Mouse (Mus musculus) neural tube, embryonic 15.5 days (tissue): ENCODE data around the gene Tmpo. TPM values are rescaled to one million over a fixed set of nuclear protein-coding genes. Genes with fewer than 3 reads are reported as not detected.
A peak's percentile ranks its signal among the peaks of the same experiment; 100 is the strongest.
"Not testable (repeated sequence)": the region's sequence is repeated elsewhere in the genome, so short reads cannot be mapped to it uniquely, and the experiment has no call there.

Source experiments
- ATAC-seq: fragments of 200-750 bp; cut with Nextera tagmentation; 2 replicates; pipeline ENCODE4 v1.8.0; 2017; ENCODE audit warnings: mild to moderate bottlenecking, moderate TSS enrichment, moderate library complexity; ENCODE audit not compliant: low FRiP score
- H3K27ac ChIP-seq: fragments of 300-500 bp; sonication (generic); replicated peaks from 2 replicates; pipeline ENCODE4 v1.5.1; 2015; ENCODE audit warnings: mild to moderate bottlenecking, inconsistent platforms
- H3K27me3 ChIP-seq: fragments of 300-500 bp; sonication (generic); replicated peaks from 2 replicates; pipeline ENCODE4 v1.6.1; 2015; ENCODE audit warnings: inconsistent platforms
- H3K36me3 ChIP-seq: fragments of 300-500 bp; sonication (generic); 2 replicates; pipeline ENCODE4 v1.6.1; 2015; ENCODE audit warnings: inconsistent platforms
- H3K4me1 ChIP-seq: fragments of 300-500 bp; sonication (generic); 2 replicates; pipeline ENCODE4 v1.6.1; 2015; ENCODE audit warnings: inconsistent platforms
- H3K4me2 ChIP-seq: fragments of 300-500 bp; sonication (generic); 2 replicates; pipeline ENCODE4 v1.6.1; 2015; ENCODE audit warnings: inconsistent platforms, mild to moderate bottlenecking, moderate library complexity
- H3K4me3 ChIP-seq: fragments of 300-500 bp; sonication (generic); replicated peaks from 2 replicates; pipeline ENCODE4 v1.5.1; 2015; ENCODE audit warnings: mild to moderate bottlenecking, inconsistent platforms
- H3K9ac ChIP-seq: fragments of 300-500 bp; sonication (generic); replicated peaks from 2 replicates; pipeline ENCODE4 v1.6.1; 2015; ENCODE audit warnings: mild to moderate bottlenecking, inconsistent platforms
- H3K9me3 ChIP-seq: fragments of 300-500 bp; sonication (generic); replicated peaks from 2 replicates; pipeline ENCODE4 v1.6.1; 2016; ENCODE audit warnings: inconsistent platforms
- WGBS: fragments of 180-500 bp; shearing (Covaris S2); methylation state at CpG from one replicate; pipeline ENCODE4 v1.1.7; 2015; ENCODE audit warnings: mixed read lengths; 5-methylcytosine and 5-hydroxymethylcytosine counted together
- polyA plus RNA-seq: library from polyadenylated mRNA; unstranded; fragments of >200 nt; fragmentation: Nextera tagmentation; extraction: Ambion mirVana; gene quantifications from 2 replicates; pipeline ENCODE4 v1.2.1, GENCODE M21; 2015

Tmpo gene
- polyA plus RNA-seq, 1 experiment from 2014 or later, result 80.0 TPM

DNA sequence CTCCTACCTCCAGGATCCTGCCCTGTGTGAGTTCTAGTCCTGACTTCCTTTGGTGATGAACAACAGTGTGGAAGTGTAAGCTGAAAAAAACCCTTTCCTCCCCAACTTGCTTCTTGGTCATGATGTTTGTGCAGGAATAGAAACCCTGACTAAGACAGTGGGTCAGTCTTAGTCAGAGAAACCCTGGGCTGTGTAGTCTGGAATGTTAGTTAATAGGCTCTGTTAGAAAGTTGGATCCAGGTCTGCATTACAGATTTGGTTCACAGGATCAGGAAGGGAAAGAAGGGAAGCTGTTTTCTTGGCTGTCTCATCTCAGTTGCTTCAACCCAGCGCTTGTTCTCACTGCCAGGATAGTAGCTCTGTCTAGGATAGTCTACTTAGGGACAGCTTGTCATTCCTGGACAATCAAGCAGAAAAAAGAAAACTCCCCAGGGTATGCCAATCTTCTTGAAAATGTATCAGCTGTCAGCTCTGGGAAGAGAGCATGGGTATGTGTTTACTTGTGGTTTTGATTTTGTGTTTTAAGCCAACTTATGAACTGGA, 18.2 kb upstream of the Tmpo start:
- no peak for ATAC-seq
- H3K27me3 ChIP-seq, result no peaks in the 10 kb centered on the region
- no peak overlapping the region for H3K27ac ChIP-seq
- no peak overlapping the region for H3K4me2 ChIP-seq
- no peak overlapping the region for H3K9ac ChIP-seq
- no peaks in the 10 kb centered on the region for H3K9me3 ChIP-seq
- WGBS, result 69% methylated on average over 1 of the region's 1 CpGs
- H3K4me3 ChIP-seq, result no peak overlapping the region
- H3K4me1 ChIP-seq, result no peaks in the 10 kb centered on the region
- H3K36me3 ChIP-seq, result no peaks in the 10 kb centered on the region

DNA sequence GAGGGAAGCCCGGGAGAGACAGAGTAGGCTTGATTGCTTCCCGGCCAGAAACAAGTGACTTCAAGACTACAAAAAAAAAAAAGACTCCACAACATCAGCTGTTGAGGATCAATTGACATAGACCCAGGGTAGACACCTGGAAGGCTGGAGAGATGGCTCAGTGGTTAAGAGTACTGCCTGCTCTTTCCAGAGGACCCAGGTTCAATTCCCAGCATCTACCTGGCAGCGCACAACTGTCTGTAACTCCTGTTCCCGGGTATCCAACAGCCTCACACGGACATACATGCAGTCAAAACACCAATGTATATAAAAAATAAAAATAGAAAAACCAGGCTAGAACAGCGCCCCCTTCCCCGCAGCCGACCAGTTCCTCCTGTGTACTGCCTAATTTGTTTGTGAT, 16.6 kb upstream of the Tmpo start:
- Histone ChIP-seq H3K4me2 (no peak overlapping the region), H3K9ac (no peak overlapping the region), H3K9me3 (no peaks in the 10 kb centered on the region), H3K4me3 (no peak overlapping the region), H3K27ac (no peak overlapping the region), H3K36me3 (no peaks in the 10 kb centered on the region), H3K27me3 (no peaks in the 10 kb centered on the region), H3K4me1 (no peaks in the 10 kb centered on the region)
- 93% methylated on average over 8 of the region's 8 CpGs for WGBS
- no peak for ATAC-seq

DNA sequence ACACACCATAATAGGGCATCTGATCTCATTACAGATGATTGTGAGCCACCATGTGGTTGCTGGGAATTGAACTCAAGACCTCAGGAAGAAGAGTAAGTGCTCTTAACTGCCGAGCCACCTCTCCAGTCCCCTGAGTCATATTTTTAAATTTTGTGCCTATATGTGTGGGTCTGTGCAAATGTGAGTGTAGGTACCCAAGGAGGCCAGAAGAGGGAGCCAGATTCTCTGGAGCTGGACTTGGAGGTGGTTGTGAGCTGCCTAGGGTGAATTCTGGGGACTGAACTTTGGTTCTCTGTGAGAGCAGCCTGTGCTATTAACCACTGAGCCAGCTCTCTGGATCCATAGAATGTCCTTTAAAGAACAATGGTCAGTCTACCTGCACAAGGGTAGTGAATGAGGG, 15.7 kb upstream of the Tmpo start:
- H3K4me1 ChIP-seq, result no peaks in the 10 kb centered on the region
- no peak for ATAC-seq
- H3K9me3 ChIP-seq, result no peaks in the 10 kb centered on the region
- H3K4me2 ChIP-seq, result no peak overlapping the region
- H3K27me3 ChIP-seq, result no peaks in the 10 kb centered on the region
- WGBS, result 93% methylated on average over 1 of the region's 1 CpGs
- no peak overlapping the region for H3K9ac ChIP-seq
- H3K36me3 ChIP-seq, result no peaks in the 10 kb centered on the region
- H3K27ac ChIP-seq, result no peak overlapping the region
- H3K4me3 ChIP-seq, result no peak overlapping the region

DNA sequence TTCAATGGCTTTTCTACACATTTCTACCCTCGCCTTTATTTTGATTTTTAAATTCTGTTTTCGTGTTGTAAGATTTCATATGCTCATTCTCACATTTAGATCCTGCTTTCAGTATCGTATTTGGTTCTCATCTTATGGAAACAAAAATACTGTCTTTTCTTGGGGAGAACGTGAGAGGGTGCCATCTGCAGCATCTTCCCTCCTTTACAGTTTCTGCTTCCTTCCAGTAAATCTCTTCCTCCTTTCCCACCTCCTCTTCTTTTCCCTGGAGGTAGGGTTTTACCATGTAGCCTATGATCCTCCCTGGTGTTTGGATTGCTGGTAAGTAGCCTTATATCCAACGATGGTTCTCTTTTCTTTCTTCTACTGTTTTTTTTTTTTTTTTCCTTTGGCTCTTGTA, 14.6 kb upstream of the Tmpo start:
- WGBS, result 89% methylated on average over 5 of the region's 5 CpGs
- no peaks in the 10 kb centered on the region for H3K4me1 ChIP-seq
- no peaks in the 10 kb centered on the region for H3K27me3 ChIP-seq
- ATAC-seq, result no peak
- no peaks in the 10 kb centered on the region for H3K36me3 ChIP-seq
- no peak overlapping the region for H3K4me3 ChIP-seq
- no peak overlapping the region for H3K4me2 ChIP-seq
- no peaks in the 10 kb centered on the region for H3K9me3 ChIP-seq
- no peak overlapping the region for H3K27ac ChIP-seq
- H3K9ac ChIP-seq, result no peak overlapping the region

DNA sequence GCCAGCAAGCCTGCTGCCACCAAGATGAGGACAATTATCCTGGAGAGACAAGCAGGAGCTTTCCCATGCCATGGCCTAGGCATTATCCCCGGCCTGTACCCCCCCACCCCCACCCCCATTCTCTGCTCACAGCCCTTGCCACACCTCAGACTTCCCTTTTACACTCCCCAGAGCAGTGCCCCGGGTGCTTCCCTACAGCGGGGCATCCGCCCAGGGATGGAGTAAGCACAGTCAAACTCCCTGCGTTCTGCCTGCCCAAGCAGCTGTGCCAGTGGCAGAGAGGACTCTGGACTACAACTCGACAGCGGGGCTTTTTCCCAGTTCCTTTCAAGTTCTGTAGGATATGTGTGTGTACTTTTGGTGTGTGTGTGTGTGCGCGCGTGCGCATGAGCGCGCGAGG, 14.0 kb upstream of the Tmpo start:
- no peaks in the 10 kb centered on the region for H3K27me3 ChIP-seq
- H3K9ac ChIP-seq, result no peak overlapping the region
- no peak for ATAC-seq
- 91% methylated on average over 14 of the region's 14 CpGs for WGBS
- no peaks in the 10 kb centered on the region for H3K4me1 ChIP-seq
- no peaks in the 10 kb centered on the region for H3K36me3 ChIP-seq
- no peak overlapping the region for H3K27ac ChIP-seq
- H3K9me3 ChIP-seq, result no peaks in the 10 kb centered on the region
- no peak overlapping the region for H3K4me2 ChIP-seq
- no peak overlapping the region for H3K4me3 ChIP-seq

DNA sequence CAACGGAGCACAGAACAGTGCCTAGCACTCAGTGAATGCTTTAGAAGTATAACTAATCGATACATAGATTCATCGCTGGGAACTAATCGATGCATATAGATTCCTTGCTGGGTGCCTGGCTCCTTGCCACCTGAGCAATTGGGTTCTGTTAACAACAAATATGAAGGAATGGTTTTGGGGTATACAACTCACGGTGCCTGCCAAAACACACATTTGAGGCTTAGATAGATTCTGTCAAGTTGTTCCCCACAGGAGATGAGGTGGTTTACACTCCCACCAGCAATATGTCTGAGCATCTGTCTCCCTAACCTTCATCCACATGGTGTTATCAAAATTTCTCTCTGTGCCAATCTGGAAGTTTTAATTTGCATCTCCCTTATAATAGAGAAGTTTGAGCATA, 10.7 kb upstream of the Tmpo start:
- H3K27ac ChIP-seq, result no peak overlapping the region
- H3K36me3 ChIP-seq, result no peaks in the 10 kb centered on the region
- H3K4me2 ChIP-seq, result no peak overlapping the region
- peaks cover 7% of the 10 kb centered on the region for H3K4me1 ChIP-seq
- no peak for ATAC-seq
- H3K27me3 ChIP-seq, result no peaks in the 10 kb centered on the region
- no peaks in the 10 kb centered on the region for H3K9me3 ChIP-seq
- no peak overlapping the region for H3K4me3 ChIP-seq
- no peak overlapping the region for H3K9ac ChIP-seq
- 84% methylated on average over 5 of the region's 5 CpGs for WGBS

DNA sequence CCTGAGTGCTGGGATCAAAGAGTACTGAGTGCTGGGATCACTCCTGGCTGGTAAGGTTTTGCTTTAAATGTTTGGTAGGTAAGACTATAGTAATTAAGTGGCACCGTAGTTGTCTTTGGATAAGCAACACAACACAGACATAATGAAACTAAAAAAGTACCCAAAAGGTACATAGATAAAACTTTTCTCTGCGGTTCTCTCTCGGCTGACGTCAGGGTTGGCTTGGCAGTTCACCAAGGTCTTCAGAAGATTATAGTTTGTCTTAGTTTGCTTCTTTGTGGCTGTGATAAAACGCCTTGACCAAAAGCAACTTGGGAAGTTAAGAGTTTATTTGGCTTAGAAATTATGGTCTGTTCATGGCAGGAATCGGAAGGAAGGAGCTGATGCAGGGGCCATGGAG, 8.4 kb upstream of the Tmpo start:
- no peak overlapping the region for H3K9ac ChIP-seq
- no peak for ATAC-seq
- no peaks in the 10 kb centered on the region for H3K36me3 ChIP-seq
- H3K9me3 ChIP-seq, result no peaks in the 10 kb centered on the region
- no peaks in the 10 kb centered on the region for H3K27me3 ChIP-seq
- no peak overlapping the region for H3K4me2 ChIP-seq
- no peak overlapping the region for H3K4me3 ChIP-seq
- no peak overlapping the region for H3K27ac ChIP-seq
- peaks cover 7% of the 10 kb centered on the region for H3K4me1 ChIP-seq
- 97% methylated on average over 6 of the region's 6 CpGs for WGBS

DNA sequence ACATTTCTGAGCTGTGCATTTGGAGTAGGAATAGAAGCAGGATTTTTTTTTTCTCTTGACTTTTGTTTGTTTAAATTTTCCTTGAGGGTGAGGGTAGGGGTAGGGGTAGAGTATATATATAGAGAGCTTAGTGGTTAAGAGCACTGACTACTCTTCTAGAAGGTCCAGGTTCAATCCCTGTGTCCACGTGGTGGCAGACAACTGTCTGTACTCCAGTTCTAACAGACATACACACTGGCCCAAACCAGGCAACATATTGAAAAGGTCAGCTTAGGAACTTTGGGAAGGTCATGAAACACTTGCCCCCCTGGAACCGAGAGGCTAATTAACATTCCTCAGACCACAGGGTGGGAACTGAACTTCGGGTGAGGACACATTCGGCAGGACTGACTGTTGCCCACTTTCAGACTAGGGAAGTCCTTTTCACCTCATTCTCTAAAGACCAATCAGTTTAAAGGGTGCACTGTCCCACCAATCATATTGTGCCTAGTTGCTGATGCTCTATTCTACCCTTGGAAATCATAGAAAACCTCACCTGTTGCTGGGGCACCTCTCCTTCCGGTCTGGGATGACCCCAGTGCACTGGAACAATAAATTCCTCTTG, 7.7 kb upstream of the Tmpo start:
- H3K4me3 ChIP-seq, result no peak overlapping the region
- H3K27me3 ChIP-seq, result no peaks in the 10 kb centered on the region
- ATAC-seq, result no peak
- H3K36me3 ChIP-seq, result no peaks in the 10 kb centered on the region
- peaks cover 9% of the 10 kb centered on the region for H3K4me1 ChIP-seq
- H3K9ac ChIP-seq, result no peak overlapping the region
- WGBS, result 78% methylated on average over 5 of the region's 5 CpGs
- no peaks in the 10 kb centered on the region for H3K9me3 ChIP-seq
- H3K27ac ChIP-seq, result peak overlapping the region; percentile 92
- no peak overlapping the region for H3K4me2 ChIP-seq

DNA sequence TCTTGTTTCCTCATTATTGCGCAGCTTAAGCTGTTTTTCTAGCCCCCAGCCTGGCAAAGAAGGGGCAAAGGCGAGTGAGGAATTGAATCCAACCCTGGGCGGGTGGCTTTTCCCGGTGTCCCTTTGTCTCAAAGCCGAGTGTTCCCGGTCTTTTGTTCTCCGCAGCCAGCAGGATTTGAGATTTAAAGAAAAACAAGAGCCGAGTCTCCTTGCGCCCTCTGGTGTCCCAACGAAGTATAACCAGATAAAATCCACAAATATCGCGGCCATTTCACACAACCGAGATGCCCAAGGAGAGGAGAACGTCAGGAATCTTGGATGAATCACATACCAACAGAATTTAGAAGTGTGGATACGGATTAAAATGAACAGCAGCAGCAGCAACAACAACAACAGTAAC, 6.8 kb upstream of the Tmpo start:
- peak; percentile 63; the same call in 1 of the 2 replicates for ATAC-seq
- Histone ChIP-seq H3K27ac (peak overlapping the region; percentile 92), H3K4me1 (peaks cover 17% of the 10 kb centered on the region), H3K36me3 (no peaks in the 10 kb centered on the region), H3K27me3 (no peaks in the 10 kb centered on the region), H3K9me3 (no peaks in the 10 kb centered on the region), H3K4me2 (peak overlapping the region; percentile 59), H3K4me3 (peak overlapping the region; percentile 33), H3K9ac (peak overlapping the region; percentile 70)
- under 1% methylated on average over 15 of the region's 15 CpGs for WGBS

DNA sequence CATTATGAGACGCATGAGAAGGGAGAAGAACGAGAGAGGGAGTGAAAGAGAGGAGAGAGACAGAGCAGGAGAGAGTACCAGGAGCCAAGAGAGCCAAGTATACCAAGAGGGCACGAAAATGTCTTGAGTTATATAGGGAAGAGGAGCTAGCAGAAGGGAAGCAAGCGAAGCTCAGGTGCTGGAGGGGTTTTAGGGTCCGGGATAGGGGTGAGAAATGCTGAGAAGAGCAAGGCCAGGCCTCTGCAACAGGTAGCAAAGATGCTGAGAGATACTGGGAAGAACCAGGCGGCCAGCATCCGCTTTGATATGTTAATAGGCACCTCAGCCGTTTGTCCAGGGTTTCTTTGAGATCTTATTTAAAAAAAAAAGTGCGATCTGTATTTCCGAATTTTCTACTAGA, 6.2 kb upstream of the Tmpo start:
- Histone ChIP-seq H3K9ac (peak overlapping the region; percentile 70), H3K4me2 (peak overlapping the region; percentile 59), H3K4me3 (peak overlapping the region; percentile 33), H3K9me3 (no peaks in the 10 kb centered on the region), H3K4me1 (peaks cover 17% of the 10 kb centered on the region), H3K27ac (peak overlapping the region; percentile 92), H3K27me3 (no peaks in the 10 kb centered on the region), H3K36me3 (no peaks in the 10 kb centered on the region)
- WGBS, result 16% methylated on average over 10 of the region's 10 CpGs
- ATAC-seq, result no peak

DNA sequence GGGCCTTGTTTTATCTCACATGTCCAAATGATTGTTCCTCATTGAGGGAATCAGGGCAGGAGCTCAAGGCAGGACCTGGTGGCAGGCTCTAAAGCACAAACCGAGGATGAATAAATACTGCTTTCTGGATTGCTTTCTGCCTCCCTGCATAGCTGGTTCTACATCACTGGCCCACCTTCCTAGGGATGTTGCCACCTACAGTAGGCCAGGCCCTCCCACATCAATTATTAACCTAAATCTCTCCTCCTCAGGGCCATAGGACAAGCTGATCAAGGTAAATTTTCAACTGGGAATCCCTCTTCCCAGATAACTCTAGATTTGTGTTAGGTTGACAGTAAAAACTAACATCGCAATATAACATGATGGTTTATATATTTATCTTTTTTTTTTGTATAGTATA, 4.6 kb upstream of the Tmpo start:
- Histone ChIP-seq H3K27ac (no peak overlapping the region), H3K9me3 (no peaks in the 10 kb centered on the region), H3K4me1 (peaks cover 19% of the 10 kb centered on the region), H3K4me2 (no peak overlapping the region), H3K27me3 (no peaks in the 10 kb centered on the region), H3K4me3 (no peak overlapping the region), H3K36me3 (no peaks in the 10 kb centered on the region), H3K9ac (no peak overlapping the region)
- 95% methylated on average over 2 of the region's 2 CpGs for WGBS
- ATAC-seq, result no peak

DNA sequence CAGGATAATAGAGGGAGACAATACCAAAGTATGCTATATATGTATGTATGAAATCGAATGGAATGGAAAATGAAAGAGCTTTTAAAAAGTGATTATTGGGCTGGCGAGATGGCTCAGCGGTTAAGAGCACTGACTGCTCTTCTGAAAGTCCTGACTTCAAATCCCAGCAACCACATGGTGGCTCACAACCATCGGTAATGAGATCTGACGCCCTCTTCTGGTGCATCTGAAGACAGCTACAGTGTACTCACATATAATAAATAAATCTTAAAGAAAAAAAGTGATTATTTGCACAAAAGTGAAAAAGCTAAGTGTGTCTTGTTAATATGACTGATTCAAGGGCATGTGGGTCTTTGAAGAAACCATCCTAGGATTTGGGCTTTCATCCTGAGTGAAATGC, 3.8 kb upstream of the Tmpo start:
- H3K4me3 ChIP-seq, H3K36me3 ChIP-seq, ATAC-seq, H3K4me2 ChIP-seq, H3K27me3 ChIP-seq, H3K27ac ChIP-seq, H3K9ac ChIP-seq, H3K9me3 ChIP-seq: not testable (repeated sequence)
- H3K4me1 ChIP-seq, result peaks cover 28% of the 10 kb centered on the region
- 69% methylated on average over 5 of the region's 5 CpGs for WGBS
